Mouse (Mus musculus): ENCODE results near the gene Stard8. TPM values are rescaled to one million over a fixed set of nuclear protein-coding genes. Genes with fewer than 3 reads are reported as not detected.
"Not testable (repeated sequence)": the region's sequence is repeated elsewhere in the genome, so short reads cannot be mapped to it uniquely, and the experiment has no call there.

Gene Stard8
- polyA plus RNA-seq (2012; ENCODE audit: insufficient read depth, low replicate concordance): 2.4 and 3.4 TPM in 2 replicates

DNA sequence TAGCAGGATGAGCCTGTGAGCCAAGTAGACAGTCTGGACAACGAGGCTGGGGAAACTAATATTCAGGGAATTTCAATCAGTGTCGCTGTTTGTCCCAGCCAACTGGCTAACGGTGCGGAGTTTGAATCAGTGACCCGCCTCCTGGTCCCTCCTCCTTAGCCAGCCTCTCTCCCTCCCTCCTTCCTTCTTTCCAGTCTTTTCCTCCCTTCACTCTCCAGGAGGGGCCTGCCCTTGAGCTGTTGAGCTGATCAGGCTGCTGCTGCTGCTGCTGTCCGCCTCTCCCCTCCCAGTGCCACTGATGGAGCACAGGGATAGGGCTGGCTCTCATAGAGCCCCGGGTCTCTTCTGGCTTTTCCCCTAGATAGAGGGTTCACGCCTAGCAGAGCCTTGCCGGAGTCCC is at the start of gene Stard8:
Stard8 (plus strand) TSS at position 203 of the 400 bp plus-strand sequence.
- Histone ChIP-seq H3K27me3 (replicated peaks) (peaks cover 56% of the 10 kb centered on the region), H3K36me3 (replicated peaks; ENCODE audit: low read length) (no peaks in the 10 kb centered on the region), H3K9me3 (no peaks in the 10 kb centered on the region), H3K4me1 (peaks cover 12% of the 10 kb centered on the region), H3K4me3 (replicated peaks) (no peak within 1 kb of the TSS)
- TF ChIP-seq FLI1 (IDR thresholded peaks at IDR 0.05; ENCODE audit: low read length) (no peak), GATA1 (IDR thresholded peaks at IDR 0.05; ENCODE audit: borderline replicate concordance, low read length) (no peak)

- H3K4me1 ChIP-seq: peaks cover 24% of the 10 kb centered on the region; the same call in 1 of the 2 replicates
- peaks cover 6% of the 10 kb centered on the region for H3K36me3 ChIP-seq (replicated peaks; ENCODE audit: low read length)
- TF ChIP-seq GATA1 (IDR thresholded peaks at IDR 0.05; ENCODE audit: borderline replicate concordance, low read length) (no peak), FLI1 (IDR thresholded peaks at IDR 0.05; ENCODE audit: low read length) (no peak)
- H3K27me3 ChIP-seq (replicated peaks): peaks cover 5% of the 10 kb centered on the region
- no peaks in the 10 kb centered on the region for H3K9me3 ChIP-seq
- H3K4me3 ChIP-seq (replicated peaks): no peak overlapping the region
Observed at GRCm38 (mm10) chrX:98953941-98954340, 49.1 kb upstream of the Stard8 start.

DNA sequence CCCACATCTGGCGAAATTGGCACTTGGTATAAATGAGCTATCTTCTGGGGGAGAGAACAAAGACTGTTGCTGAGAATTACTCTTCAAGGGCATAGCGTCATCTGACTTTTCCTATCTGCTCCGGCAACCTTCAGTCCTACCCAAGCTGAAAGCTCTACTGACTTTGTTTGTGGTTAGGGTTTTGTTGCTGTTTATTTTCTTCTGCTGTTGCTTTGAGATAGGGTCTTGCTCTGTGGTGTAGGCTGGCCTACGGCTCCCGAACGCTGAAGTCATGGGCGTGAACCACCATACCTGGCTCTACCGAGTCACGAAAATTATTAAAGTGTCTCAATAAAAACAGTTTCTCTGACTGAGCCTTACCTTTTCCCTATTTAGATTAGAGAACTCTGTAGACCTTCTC is 44.8 kb upstream of the Stard8 start:
- no peak for TF ChIP-seq FLI1 (IDR thresholded peaks at IDR 0.05; ENCODE audit: low read length)
- TF ChIP-seq GATA1 (IDR thresholded peaks at IDR 0.05; ENCODE audit: borderline replicate concordance, low read length): no peak
- no peaks in the 10 kb centered on the region for H3K9me3 ChIP-seq

GRCm38 (mm10) chrX:98959050-98959449 is 44.0 kb upstream of the Stard8 start:
- Histone ChIP-seq H3K36me3 (replicated peaks; ENCODE audit: low read length) (no peaks in the 10 kb centered on the region), H3K4me3 (replicated peaks) (no peak overlapping the region), H3K4me1 (peaks cover 39% of the 10 kb centered on the region), H3K27me3 (replicated peaks) (peaks cover 10% of the 10 kb centered on the region), H3K9me3 (no peaks in the 10 kb centered on the region)
- TF ChIP-seq GATA1 (IDR thresholded peaks at IDR 0.05; ENCODE audit: borderline replicate concordance, low read length) (no peak), FLI1 (IDR thresholded peaks at IDR 0.05; ENCODE audit: low read length) (no peak)

More for the DNA sequence above, 44.8 kb upstream of the Stard8 start:
- Histone ChIP-seq H3K4me3 (replicated peaks) (no peak overlapping the region), H3K27me3 (replicated peaks) (peaks cover 7% of the 10 kb centered on the region), H3K36me3 (replicated peaks; ENCODE audit: low read length) (no peaks in the 10 kb centered on the region), H3K4me1 (peaks cover 32% of the 10 kb centered on the region)

DNA sequence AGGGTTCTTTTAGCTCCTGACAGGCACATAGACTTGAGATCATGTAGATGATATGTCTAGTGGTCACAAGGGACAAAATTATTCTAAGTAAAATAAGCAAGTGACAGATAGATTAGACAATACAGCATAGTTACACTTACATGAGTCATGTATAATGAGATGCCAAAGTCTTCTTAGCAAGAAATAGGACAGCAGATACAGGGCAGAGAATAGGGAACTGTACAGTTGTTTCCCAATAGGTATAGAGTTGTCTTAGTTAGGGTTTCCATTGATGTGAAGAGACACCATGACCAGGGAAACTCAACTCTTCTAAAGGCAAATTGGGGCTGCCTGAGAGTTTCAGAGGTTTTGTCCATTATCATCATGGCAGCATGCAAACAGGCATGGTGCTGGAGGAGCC is 39.3 kb upstream of the Stard8 start:
- Histone ChIP-seq H3K4me1 (peaks cover 34% of the 10 kb centered on the region), H3K27me3 (replicated peaks) (peaks cover 15% of the 10 kb centered on the region), H3K9me3 (no peaks in the 10 kb centered on the region), H3K36me3 (replicated peaks; ENCODE audit: low read length) (no peaks in the 10 kb centered on the region), H3K4me3 (replicated peaks) (no peak overlapping the region)
- no peak for TF ChIP-seq GATA1 (IDR thresholded peaks at IDR 0.05; ENCODE audit: borderline replicate concordance, low read length)

GRCm38 (mm10) chrX:98964513-98964912 is 38.5 kb upstream of the Stard8 start:
- H3K9me3 ChIP-seq: no peaks in the 10 kb centered on the region
- H3K4me3 ChIP-seq (replicated peaks): no peak overlapping the region
- no peaks in the 10 kb centered on the region for H3K36me3 ChIP-seq (replicated peaks; ENCODE audit: low read length)
- peaks cover 14% of the 10 kb centered on the region for H3K27me3 ChIP-seq (replicated peaks)
- TF ChIP-seq GATA1 (IDR thresholded peaks at IDR 0.05; ENCODE audit: borderline replicate concordance, low read length) (no peak), FLI1 (IDR thresholded peaks at IDR 0.05; ENCODE audit: low read length) (no peak)
- H3K4me1 ChIP-seq: peaks cover 29% of the 10 kb centered on the region

DNA sequence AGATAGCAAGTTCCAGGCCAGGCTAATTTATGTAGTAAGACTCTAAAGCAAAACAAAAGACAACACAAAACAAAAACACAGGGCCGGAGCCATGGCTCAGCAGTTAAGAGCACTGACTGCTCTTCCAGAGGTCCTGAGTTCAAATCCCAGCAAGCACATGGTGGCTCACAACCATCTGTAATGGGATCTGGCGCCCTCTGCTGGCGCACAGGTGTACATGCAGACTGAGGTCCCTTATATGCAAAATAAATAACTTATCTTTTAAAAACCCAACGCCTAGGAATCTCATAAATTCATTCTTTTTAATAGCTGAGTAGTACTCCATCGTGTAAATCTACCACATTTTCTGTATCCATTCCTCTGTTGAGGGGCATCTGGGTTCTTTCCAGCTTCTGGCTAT is 16.4 kb upstream of the Stard8 start:
- H3K4me3 ChIP-seq (replicated peaks); H3K36me3 ChIP-seq (replicated peaks; ENCODE audit: low read length): not testable (repeated sequence)

DNA sequence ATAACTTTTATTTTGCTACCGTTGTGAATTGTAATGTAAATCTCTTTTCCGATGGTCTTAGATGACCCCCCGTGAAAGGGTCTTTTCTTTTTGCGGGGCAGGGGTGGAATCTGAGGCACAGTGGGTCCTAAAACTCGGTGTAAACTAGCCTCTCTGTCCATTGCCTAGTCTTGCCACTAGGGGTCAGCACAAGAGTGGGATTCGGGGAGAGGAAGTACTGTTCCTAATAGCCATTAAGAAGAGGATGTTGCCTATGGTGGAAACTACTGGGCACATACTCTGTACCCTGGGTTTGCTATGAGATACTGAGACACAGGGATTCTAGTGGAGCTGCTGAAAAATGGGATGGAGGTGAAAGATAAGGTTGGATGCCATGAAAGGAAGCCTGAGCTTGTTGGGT is 13.5 kb upstream of the Stard8 start:
- peaks cover 3% of the 10 kb centered on the region; the same call in 1 of the 2 replicates for H3K4me1 ChIP-seq
- TF ChIP-seq FLI1 (IDR thresholded peaks at IDR 0.05; ENCODE audit: low read length): no peak
- no peak for TF ChIP-seq GATA1 (IDR thresholded peaks at IDR 0.05; ENCODE audit: borderline replicate concordance, low read length)
- H3K27me3 ChIP-seq (replicated peaks): peaks cover 17% of the 10 kb centered on the region
- no peaks in the 10 kb centered on the region for H3K9me3 ChIP-seq
- no peaks in the 10 kb centered on the region for H3K36me3 ChIP-seq (replicated peaks; ENCODE audit: low read length)
- no peak overlapping the region for H3K4me3 ChIP-seq (replicated peaks)

More for the DNA sequence above, 16.4 kb upstream of the Stard8 start:
- not testable (repeated sequence) for H3K9me3 ChIP-seq, H3K4me1 ChIP-seq
- H3K27me3 ChIP-seq (replicated peaks): peaks cover 24% of the 10 kb centered on the region

DNA sequence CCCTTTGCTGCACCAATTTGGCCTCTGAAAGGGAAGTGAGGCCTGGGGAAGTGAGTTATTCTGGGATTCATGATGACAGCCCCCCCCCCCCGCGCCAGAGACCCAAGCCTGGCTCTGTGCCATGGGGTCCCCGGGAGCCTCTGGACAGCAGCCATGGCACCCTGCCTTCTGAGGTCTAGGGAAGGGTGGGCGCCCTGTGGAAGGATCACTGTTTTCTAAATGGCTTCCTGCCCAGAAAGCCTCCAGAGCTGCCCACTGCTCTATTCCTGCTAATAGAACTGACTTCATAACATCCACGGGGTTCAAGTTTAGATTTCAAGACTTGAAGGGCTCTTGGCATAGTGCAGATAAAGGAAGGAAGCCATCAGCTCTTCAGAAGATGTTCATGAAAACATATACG is 983 bp upstream of the Stard8 start:
- Histone ChIP-seq H3K36me3 (replicated peaks; ENCODE audit: low read length) (no peaks in the 10 kb centered on the region), H3K4me1 (peaks cover 12% of the 10 kb centered on the region)
- TF ChIP-seq GATA1 (IDR thresholded peaks at IDR 0.05; ENCODE audit: borderline replicate concordance, low read length): no peak
- no peak for TF ChIP-seq FLI1 (IDR thresholded peaks at IDR 0.05; ENCODE audit: low read length)

GRCm38 (mm10) chrX:99010581-99010980 is 7.5 kb downstream of the Stard8 start:
- Histone ChIP-seq H3K4me3 (replicated peaks) (no peak overlapping the region), H3K4me1 (peaks cover under 1% of the 10 kb centered on the region; the same call in 1 of the 2 replicates), H3K9me3 (no peaks in the 10 kb centered on the region), H3K27me3 (replicated peaks) (peaks cover 47% of the 10 kb centered on the region), H3K36me3 (replicated peaks; ENCODE audit: low read length) (no peaks in the 10 kb centered on the region)
- TF ChIP-seq GATA1 (IDR thresholded peaks at IDR 0.05; ENCODE audit: borderline replicate concordance, low read length): no peak
- TF ChIP-seq FLI1 (IDR thresholded peaks at IDR 0.05; ENCODE audit: low read length): no peak

More for the DNA sequence above, 983 bp upstream of the Stard8 start:
- Histone ChIP-seq H3K27me3 (replicated peaks) (peaks cover 52% of the 10 kb centered on the region), H3K9me3 (no peaks in the 10 kb centered on the region), H3K4me3 (replicated peaks) (no peak overlapping the region)

GRCm38 (mm10) chrX:99011281-99011680 is 8.2 kb downstream of the Stard8 start:
- Histone ChIP-seq H3K4me1 (peaks cover 3% of the 10 kb centered on the region; the same call in 1 of the 2 replicates), H3K4me3 (replicated peaks) (no peak overlapping the region), H3K9me3 (no peaks in the 10 kb centered on the region), H3K27me3 (replicated peaks) (peaks cover 45% of the 10 kb centered on the region), H3K36me3 (replicated peaks; ENCODE audit: low read length) (no peaks in the 10 kb centered on the region)
- no peak for TF ChIP-seq GATA1 (IDR thresholded peaks at IDR 0.05; ENCODE audit: borderline replicate concordance, low read length)
- TF ChIP-seq FLI1 (IDR thresholded peaks at IDR 0.05; ENCODE audit: low read length): no peak

All from megakaryocyte, embryonic 14.5 days (primary cell).